ENCODE assay signal across 8 mouse cellular contexts in the genomic region with DNA sequence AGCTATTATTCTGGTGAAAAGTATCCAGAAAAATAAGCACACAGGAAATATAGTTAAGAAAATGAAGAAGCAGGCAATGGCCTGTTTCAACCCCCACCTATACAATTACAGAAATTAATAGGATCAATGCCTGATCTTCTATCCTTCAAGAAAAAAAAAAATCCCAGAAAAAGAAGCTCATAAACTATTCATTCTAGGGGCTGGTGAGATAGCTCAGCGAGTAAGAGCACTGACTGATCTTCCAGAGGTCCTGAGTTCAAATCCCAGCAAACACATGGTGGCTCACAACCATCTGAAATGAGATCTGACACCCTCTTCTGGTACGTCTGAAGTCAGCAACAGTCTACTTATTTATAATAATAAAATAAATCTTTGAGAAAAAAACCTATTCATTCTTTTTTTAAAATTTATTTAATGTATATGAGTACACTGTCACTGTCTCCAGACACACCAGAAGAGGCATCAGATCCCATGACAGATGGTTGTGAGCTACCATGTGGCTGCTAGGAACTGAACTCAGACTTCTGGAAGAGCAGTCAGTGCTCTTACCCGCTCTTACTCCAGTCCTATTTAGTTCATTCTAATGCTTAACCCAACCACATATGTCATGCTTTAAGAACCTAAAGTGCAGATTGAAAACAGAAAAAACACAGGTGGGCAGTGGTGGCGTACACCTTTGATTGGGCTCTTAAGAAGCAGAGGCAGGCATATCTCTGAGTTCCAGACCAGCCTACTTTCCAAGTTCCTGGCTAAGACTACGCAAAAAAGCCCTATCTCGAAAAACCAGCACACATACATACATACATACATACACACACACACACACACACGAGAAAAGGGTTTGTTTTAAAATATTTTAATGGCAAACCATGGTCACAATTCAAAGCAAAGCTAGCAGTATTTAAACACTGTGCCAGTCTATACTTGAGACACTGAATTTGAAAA. TPM values are rescaled to one million over a fixed set of nuclear protein-coding genes. Genes with fewer than 3 reads are reported as not detected.
DNase-seq lines count a peak whose midpoint lies in the region; ATAC-seq and TF ChIP-seq lines count a peak whose summit lies in the region.

No protein-coding gene starts in this region.

- peak overlapping the region; percentile 34 for H3K4me3 ChIP-seq in lung, embryonic 16.5 days (ENCODE audit: low read length)
- peak overlapping the region; percentile 92 for H3K4me3 ChIP-seq in midbrain, postnatal 0 days (ENCODE audit: low read depth, low read length)

- 51% methylated on average over 7 of the region's 7 CpGs for WGBS in lung, embryonic 16.5 days
- 70% methylated on average over 7 of the region's 7 CpGs for WGBS in midbrain, postnatal 0 days

- no peaks in the 10 kb centered on the region for H3K9me3 ChIP-seq in lung, embryonic 16.5 days (ENCODE audit: control insufficient read depth, low read length)
- no peaks in the 10 kb centered on the region for H3K9me3 ChIP-seq in midbrain, postnatal 0 days (ENCODE audit: low read length)

- no peak for TF ChIP-seq CTCF in midbrain, postnatal 0 days (IDR thresholded peaks at IDR 0.05)

- H3K27ac ChIP-seq in lung, embryonic 16.5 days (ENCODE audit: low read length), result no peak overlapping the region
- no peak overlapping the region for H3K27ac ChIP-seq in midbrain, postnatal 0 days (ENCODE audit: low read depth, low read length)

- H3K9ac ChIP-seq in lung, embryonic 16.5 days (ENCODE audit: low read length), result no peak overlapping the region
- 0 out of 2 replicates have a peak overlapping the region, but pooled peaks have one; percentile 97 for H3K9ac ChIP-seq in midbrain, postnatal 0 days (replicated peaks; ENCODE audit: low read length, poor library complexity, severe bottlenecking)

- peaks cover 2% of the 10 kb centered on the region; the same call in 1 of the 2 replicates for H3K36me3 ChIP-seq in lung, embryonic 16.5 days (ENCODE audit: control insufficient read depth, insufficient read depth, low read length)
- H3K36me3 ChIP-seq in midbrain, postnatal 0 days (ENCODE audit: insufficient read depth, low read length), result peaks cover 13% of the 10 kb centered on the region

- ATAC-seq in lung, embryonic 16.5 days (ENCODE audit: low read depth), result no peak
- no peak for ATAC-seq in midbrain, postnatal 0 days (ENCODE audit: low FRiP score)

- no peaks in the 10 kb centered on the region for H3K27me3 ChIP-seq in lung, embryonic 16.5 days (ENCODE audit: control insufficient read depth, insufficient read depth, low read depth, low read length)
- no peaks in the 10 kb centered on the region for H3K27me3 ChIP-seq in midbrain, postnatal 0 days (ENCODE audit: insufficient read depth, low read length)

- no peak for DNase-seq in lung, adult 18-20 months
- peak; percentile 3 for DNase-seq in embryo, embryonic 11 days
- DNase-seq in induced T-regulatory cell, adult 2 months (ENCODE audit: low read depth), result peak; percentile 43
- no peak for DNase-seq in midbrain, postnatal 0 days (ENCODE audit: low spot score)
- no peak for DNase-seq in right cerebral cortex, adult 18-20 months
- DNase-seq in cerebellum, adult 9-10 months, result no peak
- no peak for DNase-seq in right cerebral cortex, postnatal 10 days (ENCODE audit: low spot score in 2 of 2)

- H3K4me1 ChIP-seq in lung, embryonic 16.5 days (replicated peaks; ENCODE audit: control insufficient read depth, insufficient read depth, low read length), result peaks cover 13% of the 10 kb centered on the region
- peaks cover 4% of the 10 kb centered on the region; the same call in 1 of the 2 replicates for H3K4me1 ChIP-seq in midbrain, postnatal 0 days (ENCODE audit: insufficient read depth, low read length)

- H3K4me2 ChIP-seq in lung, embryonic 16.5 days (ENCODE audit: low read depth, low read length), result peak overlapping the region; percentile 57
- peak overlapping the region; percentile 53 for H3K4me2 ChIP-seq in midbrain, postnatal 0 days (ENCODE audit: low read depth, low read length, poor library complexity, severe bottlenecking)

RNA-seq across cellular contexts. Expression of a gene that starts 1.6 kb away (rescaled TPM):
- 34.2 and 39.0 TPM in 2 replicates for polyA plus RNA-seq in lung, embryonic 16.5 days (2015; fragmentation: Nextera tagmentation; extraction: Ambion mirVana)
- 147 and 223 TPM in 2 replicates for total RNA-seq in midbrain, postnatal 0 days (2014; rRNA removed)
- 102 and 124 TPM in 2 replicates for polyA plus RNA-seq in midbrain, postnatal 0 days (2015; fragmentation: Nextera tagmentation; extraction: Ambion mirVana)

RNA-seq across cellular contexts. Expression of a gene that starts 48.0 kb away (rescaled TPM):
- 0.45 and 1.0 TPM in 2 replicates for polyA plus RNA-seq in lung, embryonic 16.5 days (2015; fragmentation: Nextera tagmentation; extraction: Ambion mirVana)
- 0.11 and 0.66 TPM in 2 replicates for total RNA-seq in midbrain, postnatal 0 days (2014; rRNA removed)
- polyA plus RNA-seq in midbrain, postnatal 0 days (2015; fragmentation: Nextera tagmentation; extraction: Ambion mirVana), result 0.11 and 0.15 TPM in 2 replicates

Comparison
In these comparisons a context has a peak if more than half of its experiments do, and no peak if none do; other contexts are left out.
1. DNase-seq: peak in embryo, embryonic 11 days (single experiment) and induced T-regulatory cell, adult 2 months (single experiment); none in lung, adult 18-20 months (0 of 2), midbrain, postnatal 0 days (single experiment), right cerebral cortex, adult 18-20 months (single experiment), cerebellum, adult 9-10 months (single experiment) and right cerebral cortex, postnatal 10 days (0 of 2).